Mouse (Mus musculus) layer of hippocampus, adult 9-10 months (tissue): Measurements from ENCODE around the gene Atf6.
A peak's percentile ranks its signal among the peaks of the same experiment; 100 is the strongest.

Experiments
- DNase-seq: peaks from one replicate; pipeline ENCODE4 v3.0.0; 2022; ENCODE audit warnings: low spot score

The Atf6 gene

GRCm38 (mm10) chr1:170882915-170883485 lies 15.4 kb upstream of the Atf6 start:
- DNase-seq = no peak

GRCm38 (mm10) chr1:170876906-170877305 lies 9.3 kb upstream of the Atf6 start:
- DNase-seq = no peak

GRCm38 (mm10) chr1:170875676-170876075 lies 8.1 kb upstream of the Atf6 start:
- DNase-seq = no peak

GRCm38 (mm10) chr1:170871961-170872360 lies 4.4 kb upstream of the Atf6 start:
- DNase-seq = no peak

- no peak for DNase-seq
These were observed 3.8 kb upstream of the Atf6 start for GRCm38 (mm10) chr1:170871402-170871801.

- DNase-seq = no peak
These were observed 1.3 kb upstream of the Atf6 start for GRCm38 (mm10) chr1:170868905-170869283.

GRCm38 (mm10) chr1:170868107-170868904 lies 735 bp upstream of the Atf6 start:
- peak; percentile 55 for DNase-seq

GRCm38 (mm10) chr1:170866992-170867690 lies 430 bp downstream of the Atf6 start:
- DNase-seq = no peak

- DNase-seq = no peak
These were observed 2.2 kb downstream of the Atf6 start for GRCm38 (mm10) chr1:170865406-170865805.

- no peak for DNase-seq
These were observed 2.8 kb downstream of the Atf6 start for GRCm38 (mm10) chr1:170864754-170865153.

- DNase-seq = no peak
These were observed 3.3 kb downstream of the Atf6 start for GRCm38 (mm10) chr1:170864234-170864633.

- no peak for DNase-seq
These were observed 4.5 kb downstream of the Atf6 start for GRCm38 (mm10) chr1:170863033-170863432.

- no peak for DNase-seq
These were observed 5.2 kb downstream of the Atf6 start for GRCm38 (mm10) chr1:170862435-170862717.

GRCm38 (mm10) chr1:170861671-170862434 lies 5.7 kb downstream of the Atf6 start:
- no peak for DNase-seq

GRCm38 (mm10) chr1:170858872-170859271 lies 8.7 kb downstream of the Atf6 start:
- DNase-seq = no peak

GRCm38 (mm10) chr1:170857369-170857768 lies 10.2 kb downstream of the Atf6 start:
- DNase-seq = peak; percentile 44

- DNase-seq = no peak
These were observed 12.4 kb downstream of the Atf6 start for GRCm38 (mm10) chr1:170855056-170855760.

GRCm38 (mm10) chr1:170853604-170854003 lies 14.0 kb downstream of the Atf6 start:
- no peak for DNase-seq

GRCm38 (mm10) chr1:170850637-170851624 lies 16.6 kb downstream of the Atf6 start:
- DNase-seq = no peak

GRCm38 (mm10) chr1:170850007-170850406 lies 17.6 kb downstream of the Atf6 start:
- DNase-seq = no peak
